Mouse (Mus musculus): ENCODE results near the gene Colgalt1.
A peak's percentile ranks its signal among the peaks of the same experiment; 100 is the strongest.

Colgalt1 gene

GRCm38 (mm10) chr8:71610822-71611651, at the start of gene Colgalt1:
Gene Colgalt1 (plus strand): TSS chr8:71610998.
- DNase-seq (ENCODE audit: low spot score) = peak; percentile 98

- peak; percentile 87 for DNase-seq (ENCODE audit: low spot score)
Measured at GRCm38 (mm10) chr8:71561401-71561800, 49.4 kb upstream of the Colgalt1 start.

DNA sequence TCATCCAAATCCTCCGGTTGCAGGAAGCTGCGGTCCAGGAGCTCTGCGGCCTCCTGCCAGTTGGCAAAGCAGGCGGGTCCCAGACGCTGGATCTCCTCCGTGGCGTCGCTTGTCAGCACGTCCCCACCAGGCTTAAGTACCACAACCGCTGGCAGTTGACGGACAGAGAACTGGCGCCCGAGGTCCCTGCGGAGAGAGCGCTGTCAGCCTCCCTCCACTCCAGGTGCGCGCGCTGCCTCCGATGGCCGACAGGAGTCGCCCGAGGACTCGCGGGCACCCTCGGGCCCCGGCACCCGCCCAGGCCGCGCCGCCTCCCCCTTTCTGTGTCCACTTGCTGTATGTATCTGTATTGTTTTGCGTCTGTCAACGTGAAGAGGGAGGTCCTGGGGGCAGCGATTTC, 48.0 kb upstream of the Colgalt1 start:
- peak; percentile 68 for DNase-seq (ENCODE audit: low spot score)

- DNase-seq (ENCODE audit: low spot score) = no peak
Measured at GRCm38 (mm10) chr8:71563992-71564391, 46.8 kb upstream of the Colgalt1 start.

DNA sequence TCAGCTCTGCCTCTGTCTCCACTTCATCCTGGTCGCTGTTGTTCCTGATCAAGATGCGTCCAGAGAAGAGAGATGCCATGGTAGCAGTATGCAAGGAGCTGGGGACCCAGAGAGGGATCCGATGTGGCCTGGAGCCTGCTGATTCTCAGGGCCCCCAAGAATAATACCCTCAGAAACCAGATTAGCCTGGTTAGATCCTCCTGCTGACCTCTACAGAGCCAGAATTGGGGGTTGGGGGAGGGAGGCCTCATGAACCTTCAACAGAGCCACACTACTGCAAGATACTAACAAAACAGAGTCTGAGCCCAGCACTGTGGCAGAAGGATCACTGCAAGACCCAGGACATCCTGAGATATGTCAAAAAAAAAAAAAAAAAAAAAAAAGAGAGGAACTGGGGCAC, 44.3 kb upstream of the Colgalt1 start, which contains the start of gene Nxnl1:
Gene Nxnl1 (minus strand): TSS at position 101 of the 400 bp plus-strand sequence.
- DNase-seq (ENCODE audit: low spot score) = no peak

GRCm38 (mm10) chr8:71567587-71567986, 43.2 kb upstream of the Colgalt1 start:
- no peak for DNase-seq (ENCODE audit: low spot score)

- no peak for DNase-seq (ENCODE audit: low spot score)
Measured at GRCm38 (mm10) chr8:71568387-71568937, 42.3 kb upstream of the Colgalt1 start, which contains the start of gene Slc27a1. Gene Slc27a1 (plus strand): TSS chr8:71568882.

DNA sequence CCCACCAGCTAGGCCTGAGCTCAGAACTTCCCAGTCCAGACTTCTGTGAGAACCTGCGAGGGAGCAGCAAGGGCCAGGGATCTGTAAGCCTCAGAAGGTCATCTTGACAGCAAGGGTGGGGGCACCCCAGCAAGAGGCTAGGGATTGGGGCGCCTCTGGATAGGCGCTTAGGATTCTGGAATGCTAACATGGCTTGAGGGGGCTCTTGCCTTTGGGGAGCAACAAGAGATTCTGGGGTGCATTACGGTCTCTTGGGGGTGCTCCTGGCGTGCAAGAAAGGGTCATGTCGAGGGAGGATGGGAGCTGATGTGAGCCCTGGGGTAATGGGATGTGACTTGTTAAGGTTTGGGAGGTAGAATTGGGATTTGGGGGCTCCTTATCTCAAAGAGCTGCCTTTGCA, 41.9 kb upstream of the Colgalt1 start:
- no peak for DNase-seq (ENCODE audit: low spot score)

GRCm38 (mm10) chr8:71569366-71570290, 41.2 kb upstream of the Colgalt1 start:
- peak; percentile 94 for DNase-seq (ENCODE audit: low spot score)

GRCm38 (mm10) chr8:71570291-71570954, 40.4 kb upstream of the Colgalt1 start:
- DNase-seq (ENCODE audit: low spot score) = peak; percentile 93

DNA sequence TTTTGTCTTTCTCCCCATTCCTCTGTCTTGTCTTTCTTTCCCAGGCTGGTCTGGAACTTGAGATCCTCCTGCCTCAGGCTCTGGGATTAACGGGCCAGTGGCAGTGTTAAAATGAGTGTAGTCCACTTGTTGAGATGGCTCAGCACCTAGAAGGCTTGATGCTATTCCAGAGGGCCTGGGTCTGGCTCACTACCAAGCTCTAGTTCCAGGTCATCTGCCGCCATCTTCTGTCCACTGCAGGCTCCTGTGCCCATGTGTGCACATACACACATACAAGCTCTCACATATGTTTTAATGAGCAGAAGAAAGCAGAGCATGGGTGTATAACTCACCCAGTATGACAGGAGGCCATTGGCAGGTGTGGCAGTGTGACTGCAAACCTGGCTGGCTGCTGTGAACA, 38.7 kb upstream of the Colgalt1 start:
- DNase-seq (ENCODE audit: low spot score) = no peak

DNA sequence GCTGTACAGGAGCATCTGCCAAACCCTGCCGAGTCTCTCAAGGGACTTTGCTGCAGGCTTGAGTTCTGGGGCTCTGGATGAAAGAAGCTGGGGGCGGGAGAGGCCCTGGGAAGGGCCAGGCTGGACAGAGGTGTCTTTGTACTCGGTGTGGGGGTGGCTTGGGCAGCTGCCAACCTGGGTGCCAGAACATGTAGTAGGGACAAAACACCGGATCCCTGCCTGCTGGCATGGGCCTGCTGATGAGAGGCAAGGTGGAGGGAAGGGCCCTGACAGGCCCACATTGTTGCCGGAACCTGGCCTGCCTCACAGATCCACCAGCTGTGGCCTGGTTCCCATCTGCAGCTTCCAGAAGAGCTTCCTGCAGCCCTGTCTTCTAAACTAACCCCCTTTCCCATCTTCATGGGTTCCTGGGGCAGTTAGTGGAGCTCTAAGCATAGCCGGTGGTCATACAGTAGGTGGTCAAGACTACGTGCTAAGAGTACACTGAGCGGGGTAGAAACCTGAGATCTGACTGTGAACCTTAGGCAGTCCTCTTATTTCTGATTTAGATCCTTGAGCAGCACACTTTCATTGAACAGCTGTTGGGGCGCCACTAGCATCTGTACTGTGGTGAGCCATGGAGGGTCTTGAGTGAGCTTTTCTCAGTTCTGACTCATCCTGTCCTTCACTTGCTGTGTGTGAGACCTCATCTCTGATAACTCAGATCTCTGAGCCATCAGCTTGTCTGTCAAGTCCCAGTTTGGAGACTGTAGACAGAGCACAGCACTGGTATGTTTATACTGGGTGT, 37.8 kb upstream of the Colgalt1 start:
- DNase-seq (ENCODE audit: low spot score) = no peak

GRCm38 (mm10) chr8:71574426-71574825, 36.4 kb upstream of the Colgalt1 start:
- no peak for DNase-seq (ENCODE audit: low spot score)

- no peak for DNase-seq (ENCODE audit: low spot score)
Measured at GRCm38 (mm10) chr8:71575020-71575419, 35.8 kb upstream of the Colgalt1 start.

DNA sequence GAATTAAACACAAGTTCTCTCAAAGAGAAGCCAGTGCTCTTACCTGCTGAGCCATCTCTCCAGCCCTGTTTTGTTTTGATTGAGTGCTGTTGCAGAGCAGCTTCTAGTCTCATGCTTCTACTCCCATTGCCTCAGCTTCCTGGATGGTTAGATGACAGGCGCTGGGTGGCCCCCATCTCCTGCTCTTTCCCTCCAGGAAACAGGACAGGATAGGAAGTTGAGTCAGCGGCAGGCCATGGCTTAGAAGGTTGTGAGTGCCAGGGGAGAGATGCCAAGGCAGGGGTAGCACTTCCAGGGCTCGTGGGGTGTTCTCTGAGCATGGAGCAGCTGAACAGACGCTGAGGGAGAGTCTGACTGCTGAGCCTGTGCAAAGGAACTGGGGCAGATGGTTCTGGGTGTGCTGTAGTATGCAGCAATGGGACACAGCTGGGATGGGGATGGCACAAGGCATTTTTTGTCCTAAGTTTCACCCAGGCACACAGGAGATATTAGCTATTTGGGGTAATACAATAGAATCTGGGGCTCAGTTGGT, 32.9 kb upstream of the Colgalt1 start:
- DNase-seq (ENCODE audit: low spot score) = no peak

DNA sequence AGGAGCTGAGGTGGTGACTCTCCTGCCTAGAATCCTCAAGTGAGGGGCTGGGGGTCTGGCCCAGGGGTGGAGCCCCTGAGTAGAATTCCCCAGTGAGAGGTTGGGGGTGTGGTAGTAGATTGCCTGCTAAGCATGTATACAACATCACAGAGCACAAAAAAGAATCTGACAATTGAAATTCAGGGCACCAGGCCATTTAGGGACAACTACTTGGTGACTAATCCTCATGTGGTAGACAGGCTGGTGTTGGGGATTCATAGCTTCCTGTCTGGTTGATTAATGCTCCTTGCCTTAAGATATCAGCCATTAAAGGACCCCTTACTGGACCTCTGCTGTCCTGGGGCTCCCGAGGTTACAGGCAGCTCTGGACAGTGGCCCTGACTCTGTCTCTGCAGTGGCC, 31.8 kb upstream of the Colgalt1 start:
- no peak for DNase-seq (ENCODE audit: low spot score)

DNA sequence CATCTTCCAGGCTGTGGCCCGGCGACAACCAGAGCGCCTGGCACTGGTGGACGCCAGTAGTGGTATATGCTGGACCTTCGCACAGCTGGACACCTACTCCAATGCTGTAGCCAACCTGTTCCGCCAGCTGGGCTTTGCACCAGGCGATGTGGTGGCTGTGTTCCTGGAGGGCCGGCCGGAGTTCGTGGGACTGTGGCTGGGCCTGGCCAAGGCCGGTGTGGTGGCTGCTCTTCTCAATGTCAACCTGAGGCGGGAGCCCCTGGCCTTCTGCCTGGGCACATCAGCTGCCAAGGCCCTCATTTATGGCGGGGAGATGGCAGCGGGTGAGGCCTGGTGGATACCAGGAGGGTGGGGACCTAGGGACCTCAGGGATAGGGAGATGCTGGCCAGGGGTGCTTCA, 31.3 kb upstream of the Colgalt1 start:
- no peak for DNase-seq (ENCODE audit: low spot score)

DNA sequence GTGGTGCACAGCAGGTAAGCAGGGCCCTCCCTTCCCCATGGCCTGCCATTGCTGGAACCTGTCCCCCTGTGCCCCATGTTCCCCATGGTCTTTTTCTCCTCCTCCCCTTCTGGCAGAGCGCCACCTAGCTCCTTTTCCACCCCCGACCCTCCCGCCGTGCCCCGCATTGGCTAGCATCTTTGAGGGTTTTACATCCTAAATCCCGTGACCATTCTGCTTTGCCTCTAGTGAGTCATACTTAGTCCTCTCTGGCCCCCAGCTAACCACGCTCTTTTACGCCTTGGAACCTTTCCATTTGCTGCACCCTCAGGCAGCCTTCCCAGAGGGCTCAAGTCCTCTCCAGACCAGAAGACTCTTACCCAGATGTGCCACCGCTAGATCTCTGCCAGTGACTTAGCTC, 30.6 kb upstream of the Colgalt1 start:
- DNase-seq (ENCODE audit: low spot score) = no peak

- DNase-seq (ENCODE audit: low spot score) = peak; percentile 51
Measured at GRCm38 (mm10) chr8:71586891-71587290, 23.9 kb upstream of the Colgalt1 start.

DNA sequence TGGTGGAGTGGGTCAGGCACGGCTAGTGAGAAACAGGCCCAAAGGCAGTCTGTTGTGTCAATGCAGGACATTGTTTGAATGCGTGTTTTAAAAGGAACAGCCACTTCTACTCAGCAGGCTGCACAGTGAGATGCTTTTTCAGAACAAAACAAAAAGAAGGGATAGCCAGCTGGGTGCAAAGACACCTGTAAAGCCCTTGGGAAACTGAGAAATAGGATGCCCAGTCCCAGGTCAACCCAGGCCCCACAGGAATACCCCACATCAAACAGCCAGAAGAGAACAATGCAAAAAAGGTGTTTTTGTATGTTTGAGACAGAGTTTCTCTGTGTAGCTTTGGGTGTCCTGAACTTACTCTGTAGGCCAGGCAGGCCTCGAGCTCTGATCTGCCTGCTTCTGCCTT, 22.0 kb upstream of the Colgalt1 start:
- no peak for DNase-seq (ENCODE audit: low spot score)

DNA sequence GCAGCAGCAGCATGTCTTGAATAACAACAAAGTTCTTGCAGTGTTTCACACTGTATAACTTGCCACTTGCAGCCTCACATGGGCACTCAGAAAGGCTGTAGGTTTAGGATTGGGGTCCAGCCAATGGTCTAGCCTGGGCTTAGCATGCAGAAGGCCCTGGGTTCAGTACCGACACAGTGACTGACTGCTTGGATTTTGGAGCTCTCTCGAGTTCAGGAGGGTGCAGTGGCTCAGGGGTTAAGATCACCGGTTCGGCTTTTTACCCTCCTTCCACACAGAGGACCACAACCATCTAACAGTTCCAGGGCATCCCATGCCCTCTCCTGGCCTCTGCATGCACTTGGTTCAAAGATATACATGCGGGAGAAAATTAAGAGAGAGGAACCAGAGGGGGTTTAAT, 19.8 kb upstream of the Colgalt1 start:
- no peak for DNase-seq (ENCODE audit: low spot score)

Measured in embryo, embryonic 10 days (tissue).